Mouse (Mus musculus): ENCODE results near the gene Zfp346. TPM values are rescaled to one million over a fixed set of nuclear protein-coding genes. Genes with fewer than 3 reads are reported as not detected.
A peak's percentile ranks its signal among the peaks of the same experiment; 100 is the strongest.

Zfp346 gene
- polyA plus RNA-seq, 1 experiment from 2014 or later = 21.6 TPM

DNA sequence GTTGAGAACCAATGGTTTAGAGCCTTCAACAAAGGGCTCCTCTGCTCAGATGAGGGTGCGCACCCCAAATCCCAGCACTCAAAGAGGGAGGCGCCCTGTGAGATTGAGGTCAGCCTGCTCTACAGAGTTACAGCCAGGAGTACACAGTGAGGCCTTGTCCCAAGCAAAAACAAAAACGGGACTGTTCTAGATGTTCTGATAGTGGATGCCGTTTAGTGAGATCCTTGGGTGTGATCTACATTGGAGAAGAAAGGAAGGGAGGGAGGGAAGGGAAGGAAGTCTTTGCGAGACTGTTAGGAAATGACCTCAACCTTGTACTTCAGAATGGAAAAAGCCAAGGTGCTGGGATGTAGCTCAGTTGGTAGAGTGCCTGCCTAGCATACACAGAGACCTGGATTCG lies 71.2 kb downstream of the Zfp346 start:
- H3K36me3 ChIP-seq (ENCODE audit: control insufficient read depth, insufficient read depth, low read length) = no peaks in the 10 kb centered on the region
- no peak for DNase-seq (ENCODE audit: low spot score)
- no peaks in the 10 kb centered on the region for H3K9me3 ChIP-seq (ENCODE audit: control insufficient read depth, low read length)
- no peak overlapping the region for H3K4me3 ChIP-seq (ENCODE audit: low read depth, low read length)
- no peak overlapping the region for H3K27ac ChIP-seq (ENCODE audit: low read depth, low read length)
- 0 out of 2 replicates have a peak, but pooled peaks cover 2% of the 10 kb centered on the region for H3K27me3 ChIP-seq (ENCODE audit: control insufficient read depth, insufficient read depth, low read length)
- peaks cover 11% of the 10 kb centered on the region for H3K4me1 ChIP-seq (ENCODE audit: control insufficient read depth, insufficient read depth, low read length)
- H3K9ac ChIP-seq (ENCODE audit: low read length) = no peak overlapping the region
- WGBS = 85% methylated on average over 6 of the region's 6 CpGs
- no peak overlapping the region for H3K4me2 ChIP-seq (ENCODE audit: low read depth)
- ATAC-seq (ENCODE audit: insufficient read depth, low FRiP score, low TSS enrichment) = no peak

- WGBS = 62% methylated on average over 4 of the region's 4 CpGs
- Histone ChIP-seq H3K27me3 (ENCODE audit: control insufficient read depth, insufficient read depth, low read length) (no peaks in the 10 kb centered on the region), H3K4me1 (ENCODE audit: control insufficient read depth, insufficient read depth, low read length) (no peaks in the 10 kb centered on the region), H3K36me3 (ENCODE audit: control insufficient read depth, insufficient read depth, low read length) (no peaks in the 10 kb centered on the region), H3K27ac (ENCODE audit: low read depth, low read length) (no peak overlapping the region), H3K9ac (ENCODE audit: low read length) (no peak overlapping the region), H3K9me3 (ENCODE audit: control insufficient read depth, low read length) (no peaks in the 10 kb centered on the region), H3K4me2 (ENCODE audit: low read depth) (no peak overlapping the region), H3K4me3 (ENCODE audit: low read depth, low read length) (no peak overlapping the region)
- no peak for DNase-seq (ENCODE audit: low spot score)
- no peak for ATAC-seq (ENCODE audit: insufficient read depth, low FRiP score, low TSS enrichment)
Observed at GRCm38 (mm10) chr13:55177903-55178496, 72.9 kb downstream of the Zfp346 start.

GRCm38 (mm10) chr13:55178556-55178955 lies 73.4 kb downstream of the Zfp346 start:
- H3K36me3 ChIP-seq (ENCODE audit: control insufficient read depth, insufficient read depth, low read length) = no peaks in the 10 kb centered on the region
- no peak overlapping the region for H3K4me3 ChIP-seq (ENCODE audit: low read depth, low read length)
- no peaks in the 10 kb centered on the region for H3K4me1 ChIP-seq (ENCODE audit: control insufficient read depth, insufficient read depth, low read length)
- H3K9ac ChIP-seq (ENCODE audit: low read length) = no peak overlapping the region
- no peak overlapping the region for H3K4me2 ChIP-seq (ENCODE audit: low read depth)
- peak; percentile 82 for DNase-seq (ENCODE audit: low spot score)
- H3K27me3 ChIP-seq (ENCODE audit: control insufficient read depth, insufficient read depth, low read length) = no peaks in the 10 kb centered on the region
- WGBS = 38% methylated on average over 2 of the region's 2 CpGs
- no peak overlapping the region for H3K27ac ChIP-seq (ENCODE audit: low read depth, low read length)
- no peak for ATAC-seq (ENCODE audit: insufficient read depth, low FRiP score, low TSS enrichment)
- H3K9me3 ChIP-seq (ENCODE audit: control insufficient read depth, low read length) = no peaks in the 10 kb centered on the region

- H3K4me3 ChIP-seq (ENCODE audit: low read depth, low read length) = no peak overlapping the region
- no peak overlapping the region for H3K27ac ChIP-seq (ENCODE audit: low read depth, low read length)
- H3K36me3 ChIP-seq (ENCODE audit: control insufficient read depth, insufficient read depth, low read length) = no peaks in the 10 kb centered on the region
- H3K4me2 ChIP-seq (ENCODE audit: low read depth) = no peak overlapping the region
- ATAC-seq (ENCODE audit: insufficient read depth, low FRiP score, low TSS enrichment) = no peak
- DNase-seq (ENCODE audit: low spot score) = no peak
- WGBS = 97% methylated on average over 3 of the region's 3 CpGs
- H3K27me3 ChIP-seq (ENCODE audit: control insufficient read depth, insufficient read depth, low read length) = no peaks in the 10 kb centered on the region
- H3K9me3 ChIP-seq (ENCODE audit: control insufficient read depth, low read length) = no peaks in the 10 kb centered on the region
- H3K4me1 ChIP-seq (ENCODE audit: control insufficient read depth, insufficient read depth, low read length) = no peaks in the 10 kb centered on the region
- no peak overlapping the region for H3K9ac ChIP-seq (ENCODE audit: low read length)
Observed at GRCm38 (mm10) chr13:55179591-55179990, 74.5 kb downstream of the Zfp346 start.

- no peak overlapping the region for H3K27ac ChIP-seq (ENCODE audit: low read depth, low read length)
- ATAC-seq (ENCODE audit: insufficient read depth, low FRiP score, low TSS enrichment) (no peak), DNase-seq (ENCODE audit: low spot score) (no peak)
- no peaks in the 10 kb centered on the region for H3K9me3 ChIP-seq (ENCODE audit: control insufficient read depth, low read length)
- H3K4me1 ChIP-seq (ENCODE audit: control insufficient read depth, insufficient read depth, low read length) = no peaks in the 10 kb centered on the region
- no peak overlapping the region for H3K4me3 ChIP-seq (ENCODE audit: low read depth, low read length)
- H3K4me2 ChIP-seq (ENCODE audit: low read depth) = peak overlapping the region; percentile 39
- H3K27me3 ChIP-seq (ENCODE audit: control insufficient read depth, insufficient read depth, low read length) = no peaks in the 10 kb centered on the region
- H3K9ac ChIP-seq (ENCODE audit: low read length) = peak overlapping the region; percentile 50; the same call in 1 of the 2 replicates
- H3K36me3 ChIP-seq (ENCODE audit: control insufficient read depth, insufficient read depth, low read length) = no peaks in the 10 kb centered on the region
- WGBS = 72% methylated on average over 2 of the region's 2 CpGs
Observed at GRCm38 (mm10) chr13:55181786-55182172, 76.7 kb downstream of the Zfp346 start.

- H3K27ac ChIP-seq (ENCODE audit: low read depth, low read length) = no peak overlapping the region
- H3K36me3 ChIP-seq (ENCODE audit: control insufficient read depth, insufficient read depth, low read length) = no peaks in the 10 kb centered on the region
- ATAC-seq (ENCODE audit: insufficient read depth, low FRiP score, low TSS enrichment) = 0 out of 2 replicates have a peak, but pooled peaks have one; percentile 55
- H3K9me3 ChIP-seq (ENCODE audit: control insufficient read depth, low read length) = no peaks in the 10 kb centered on the region
- H3K4me2 ChIP-seq (ENCODE audit: low read depth) = peak overlapping the region; percentile 39
- peak overlapping the region; percentile 17 for H3K4me3 ChIP-seq (ENCODE audit: low read depth, low read length)
- no peaks in the 10 kb centered on the region for H3K27me3 ChIP-seq (ENCODE audit: control insufficient read depth, insufficient read depth, low read length)
- no peaks in the 10 kb centered on the region for H3K4me1 ChIP-seq (ENCODE audit: control insufficient read depth, insufficient read depth, low read length)
- H3K9ac ChIP-seq (ENCODE audit: low read length) = peak overlapping the region; percentile 50
- peak; percentile 80 for DNase-seq (ENCODE audit: low spot score)
- 6% methylated on average over 23 of the region's 23 CpGs for WGBS
Observed at GRCm38 (mm10) chr13:55182173-55182894, 77.2 kb downstream of the Zfp346 start.

GRCm38 (mm10) chr13:55183382-55183781 lies 78.3 kb downstream of the Zfp346 start:
- H3K9me3 ChIP-seq (ENCODE audit: control insufficient read depth, low read length) = no peaks in the 10 kb centered on the region
- 87% methylated on average over 6 of the region's 6 CpGs for WGBS
- H3K4me2 ChIP-seq (ENCODE audit: low read depth) = no peak overlapping the region
- no peak for ATAC-seq (ENCODE audit: insufficient read depth, low FRiP score, low TSS enrichment)
- H3K4me1 ChIP-seq (ENCODE audit: control insufficient read depth, insufficient read depth, low read length) = no peaks in the 10 kb centered on the region
- no peaks in the 10 kb centered on the region for H3K27me3 ChIP-seq (ENCODE audit: control insufficient read depth, insufficient read depth, low read length)
- DNase-seq (ENCODE audit: low spot score) = no peak
- H3K36me3 ChIP-seq (ENCODE audit: control insufficient read depth, insufficient read depth, low read length) = no peaks in the 10 kb centered on the region
- no peak overlapping the region for H3K4me3 ChIP-seq (ENCODE audit: low read depth, low read length)
- no peak overlapping the region for H3K9ac ChIP-seq (ENCODE audit: low read length)
- H3K27ac ChIP-seq (ENCODE audit: low read depth, low read length) = no peak overlapping the region

Data from neural tube, embryonic 11.5 days (tissue).